Mouse (Mus musculus): ENCODE results near the gene Sel1l. TPM values are rescaled to one million over a fixed set of nuclear protein-coding genes. Genes with fewer than 3 reads are reported as not detected.
A peak's percentile ranks its signal among the peaks of the same experiment; 100 is the strongest.

Sel1l gene
- total RNA-seq (2021): 100 to 1,000 TPM; 120 to 180 TPM
- long read RNA-seq, experiment 1, full-length matches to known transcripts: 57 of 69 reads
- long read RNA-seq, experiment 1, partial matches to known transcripts: 4 of 69 reads
- long read RNA-seq, experiment 1, other reads (novel, unspliced or antisense): 8 of 69 reads
- long read RNA-seq, experiment 2, full-length matches to known transcripts: 59 of 83 reads
- long read RNA-seq, experiment 2, partial matches to known transcripts: 7 of 83 reads
- long read RNA-seq, experiment 2, other reads (novel, unspliced or antisense): 17 of 83 reads

DNA sequence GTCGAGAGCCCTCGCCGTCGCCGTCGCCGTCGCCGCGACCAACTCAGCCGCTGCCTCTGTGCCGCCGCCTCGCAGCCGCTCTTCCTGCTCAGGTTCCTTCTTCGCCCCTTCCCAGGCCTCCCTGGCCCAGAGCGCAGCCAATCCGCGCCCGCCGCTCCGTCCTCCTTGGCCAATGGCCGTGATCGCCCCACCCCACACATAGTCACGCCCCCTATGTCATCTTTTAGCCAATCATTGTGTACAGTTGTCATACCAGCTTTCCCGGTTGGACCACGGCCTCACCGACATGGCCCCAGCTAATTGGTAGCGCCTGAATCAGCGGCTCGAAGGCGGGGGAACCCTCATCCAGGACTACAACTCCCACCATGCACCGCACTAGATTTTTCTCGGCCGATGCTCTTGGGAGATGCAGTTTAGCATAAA, at the start of gene Sel1l:
Gene Sel1l (minus strand): TSS at position 113 of the 423 bp plus-strand sequence.
- DNase-seq (ENCODE audit: low spot score in 2 of 2): peak; percentile 91 to 92

DNA sequence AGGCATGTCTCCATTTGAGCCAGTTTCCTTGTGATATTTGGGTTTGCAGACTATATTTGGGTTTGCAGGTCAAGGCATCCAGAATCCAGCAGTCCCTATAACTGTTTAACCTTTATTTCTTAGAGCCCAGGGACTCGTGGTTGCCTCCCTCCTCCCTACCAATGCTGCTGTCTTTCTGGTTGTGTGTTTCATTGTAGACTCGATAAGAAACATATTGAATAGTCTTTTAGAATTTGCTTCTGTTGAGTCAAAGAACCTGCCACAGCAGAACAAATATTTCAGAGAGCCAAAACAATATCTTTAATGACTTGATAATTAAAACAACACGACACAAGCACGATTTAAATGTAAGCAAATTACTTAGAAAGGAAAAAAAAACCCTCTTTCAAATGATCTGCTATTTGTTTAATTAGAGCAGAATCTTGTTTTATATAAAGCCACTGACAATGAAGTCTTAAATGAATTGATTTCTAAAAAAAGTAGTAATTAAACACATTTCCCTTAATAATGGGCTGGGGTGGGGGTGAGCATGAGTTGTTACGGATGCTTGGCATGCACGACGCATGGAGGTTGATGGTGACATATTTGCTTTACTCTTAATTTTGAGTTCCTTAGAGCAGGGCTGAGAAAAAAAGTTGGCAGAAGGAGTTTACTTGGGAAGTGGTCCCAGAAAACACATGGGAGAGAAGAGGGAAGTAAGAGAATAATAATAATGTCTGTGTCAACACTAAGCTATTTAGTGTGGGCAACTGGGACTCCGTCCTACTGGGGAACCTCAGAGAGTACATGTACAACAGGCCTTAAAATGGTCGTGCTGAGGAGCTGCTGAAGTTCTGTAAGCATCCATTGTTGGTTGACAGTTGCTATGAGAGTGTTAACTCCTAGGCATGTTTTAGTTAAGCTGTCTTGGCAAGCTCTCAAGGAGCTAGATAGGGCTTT, 43.9 kb upstream of the Sel1l start:
- DNase-seq (ENCODE audit: low spot score in 2 of 2): no peak

DNA sequence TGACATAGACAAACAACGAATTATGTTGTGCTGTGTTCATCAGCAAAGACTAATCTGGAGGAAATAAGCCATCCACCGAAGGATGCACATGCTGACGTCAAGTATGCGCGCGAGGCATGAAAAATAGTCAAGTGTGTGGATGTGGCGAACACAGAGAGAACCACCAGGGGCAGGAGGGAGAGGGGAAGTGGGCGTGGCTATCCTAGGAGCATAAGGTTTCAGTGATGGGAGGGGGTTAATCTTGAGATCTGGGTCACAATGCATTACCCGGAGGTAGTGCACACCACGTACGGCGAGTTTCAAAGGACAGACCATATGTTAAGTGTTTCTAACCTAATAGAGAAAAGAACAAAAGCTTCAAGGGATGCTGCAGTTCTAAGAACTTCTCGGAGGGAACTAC, 31.5 kb upstream of the Sel1l start:
- no peak for DNase-seq (ENCODE audit: low spot score in 2 of 2)

DNA sequence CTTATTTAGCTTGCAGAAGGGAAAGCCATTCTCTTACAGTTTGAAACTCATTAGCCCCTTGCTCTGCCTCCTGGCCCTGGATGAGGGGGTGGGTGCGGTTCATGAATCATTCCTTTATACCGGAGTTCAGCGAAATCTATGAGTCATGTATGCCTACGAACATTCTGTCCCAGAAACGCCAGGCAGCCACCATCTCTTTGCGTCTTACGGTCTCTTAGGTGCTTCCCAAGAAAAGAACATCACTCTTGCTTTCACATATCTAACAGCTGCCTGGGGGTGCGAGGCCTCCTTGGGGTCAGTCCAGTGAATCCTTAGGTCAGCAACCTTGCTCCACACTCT, 29.9 kb upstream of the Sel1l start:
- peak in 1 of 2 experiments; percentile 18 for DNase-seq (ENCODE audit: low spot score in 2 of 2)

DNA sequence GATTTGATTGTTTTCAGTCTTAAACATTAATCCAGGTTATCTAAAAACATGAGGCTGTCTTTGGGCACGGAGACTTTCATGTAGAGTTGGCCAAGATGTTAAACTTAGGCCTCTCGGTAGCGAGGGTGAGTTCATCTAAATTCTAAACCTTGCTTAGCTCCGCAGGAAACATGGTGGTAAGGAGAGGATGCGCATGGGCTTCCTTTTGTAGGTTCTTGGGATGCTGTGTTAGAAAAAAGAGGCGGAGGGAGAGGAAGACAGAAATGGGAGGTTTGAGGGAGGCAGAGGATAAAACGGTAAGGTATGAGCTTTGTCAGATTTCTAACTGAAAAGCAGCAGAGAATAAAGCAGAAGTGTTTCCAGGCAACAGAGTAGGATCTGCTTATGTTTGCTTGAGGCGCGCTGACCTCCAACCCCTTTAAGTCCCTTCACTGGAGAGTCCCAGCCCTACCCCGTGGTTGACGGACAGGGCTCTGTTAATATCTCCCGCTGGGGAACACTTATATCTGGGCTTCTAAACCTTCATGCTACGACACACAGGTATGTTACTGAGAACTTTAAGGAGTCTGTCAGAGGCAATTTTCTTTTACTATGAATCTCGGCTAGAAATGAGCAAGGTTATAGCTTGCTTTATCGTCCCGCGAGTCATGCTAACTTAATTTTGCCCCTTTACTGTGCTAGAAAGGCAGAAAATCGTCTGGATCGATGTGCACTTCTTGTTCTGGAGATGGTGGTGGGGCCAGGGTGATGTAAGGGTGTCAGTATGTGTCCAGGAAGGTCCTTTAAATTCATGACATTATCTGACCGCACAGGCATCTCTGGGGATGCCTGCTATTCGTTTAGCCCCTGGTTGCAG, 29.3 kb upstream of the Sel1l start:
- DNase-seq (ENCODE audit: low spot score in 2 of 2): no peak

DNA sequence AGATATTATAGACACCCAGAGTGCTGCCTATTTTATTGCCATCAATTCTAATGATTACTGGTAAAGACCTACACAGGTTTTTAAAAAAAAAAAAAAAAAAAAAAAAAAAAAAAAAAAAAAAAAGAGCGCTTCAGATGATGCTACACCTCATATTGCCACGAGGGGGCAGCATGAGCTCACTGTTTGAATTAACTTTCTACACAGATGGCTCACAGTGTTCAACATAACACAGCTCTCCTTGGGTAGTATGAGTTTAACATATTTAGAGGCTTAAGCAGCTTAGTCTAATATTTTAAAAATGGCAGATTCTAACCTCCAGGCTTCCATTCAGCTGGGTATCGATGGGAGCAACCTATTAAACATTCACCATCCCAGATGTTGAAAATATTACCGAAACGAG, 28.7 kb upstream of the Sel1l start:
- DNase-seq (ENCODE audit: low spot score in 2 of 2): peak; percentile 33 to 44

DNA sequence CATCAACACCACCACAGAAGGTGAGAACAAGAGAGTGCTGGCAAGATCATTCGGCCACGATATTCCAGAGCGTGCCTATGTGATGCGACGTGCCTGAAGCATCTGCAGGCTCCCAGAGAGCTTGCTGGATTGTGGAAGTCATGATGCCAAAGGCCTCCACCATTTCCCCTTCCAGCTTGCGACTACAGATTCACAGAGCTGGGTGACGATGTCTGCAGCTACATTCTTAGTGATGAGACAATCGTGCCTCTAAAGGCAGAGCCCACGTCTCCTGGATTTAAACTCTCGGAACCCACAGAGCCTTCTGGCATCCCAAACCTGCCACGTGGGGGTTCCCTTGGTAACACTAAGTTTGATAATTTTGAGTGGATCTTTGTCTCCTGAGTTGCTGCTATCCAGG, 21.7 kb upstream of the Sel1l start:
- DNase-seq (ENCODE audit: low spot score in 2 of 2): no peak

DNA sequence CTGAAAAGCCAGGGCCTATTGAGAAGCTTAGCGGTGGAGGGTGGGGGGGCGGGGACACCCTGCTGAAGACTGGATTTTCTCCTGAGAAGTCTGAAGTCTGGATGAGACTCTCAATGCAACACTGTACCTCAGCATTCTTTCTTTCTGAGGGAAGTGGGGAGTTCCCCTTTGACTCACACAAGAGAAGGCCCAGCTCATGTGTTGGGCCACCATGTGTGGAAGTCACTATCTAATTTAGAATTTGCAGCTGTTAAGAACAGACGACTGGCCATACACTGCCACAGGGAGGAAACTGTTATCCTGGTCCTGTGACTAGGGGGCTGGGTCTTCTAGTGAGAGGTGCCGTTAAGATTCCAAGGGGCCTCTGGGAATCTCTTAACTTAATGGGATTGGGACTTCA, 20.4 kb upstream of the Sel1l start:
- no peak for DNase-seq (ENCODE audit: low spot score in 2 of 2)

DNA sequence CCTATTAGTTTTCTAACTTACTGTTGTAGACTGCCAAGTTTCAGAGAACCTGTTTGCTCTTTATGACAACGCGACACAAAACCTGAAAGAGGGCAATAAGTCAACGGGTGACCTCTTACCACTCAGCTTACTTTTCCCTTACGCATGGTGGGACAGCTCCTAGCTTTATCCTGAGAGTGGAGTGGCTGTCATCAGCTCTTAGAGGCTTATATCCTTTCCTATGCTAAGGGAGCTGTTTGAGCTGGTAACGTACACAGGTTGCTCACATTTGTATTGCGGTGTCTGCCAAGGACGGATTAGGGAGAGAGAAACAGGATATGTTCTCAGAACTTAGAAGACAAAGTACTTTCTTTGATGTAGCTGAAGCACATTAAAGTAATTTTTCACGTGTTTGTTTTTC, 5.4 kb upstream of the Sel1l start:
- DNase-seq (ENCODE audit: low spot score in 2 of 2): no peak

DNA sequence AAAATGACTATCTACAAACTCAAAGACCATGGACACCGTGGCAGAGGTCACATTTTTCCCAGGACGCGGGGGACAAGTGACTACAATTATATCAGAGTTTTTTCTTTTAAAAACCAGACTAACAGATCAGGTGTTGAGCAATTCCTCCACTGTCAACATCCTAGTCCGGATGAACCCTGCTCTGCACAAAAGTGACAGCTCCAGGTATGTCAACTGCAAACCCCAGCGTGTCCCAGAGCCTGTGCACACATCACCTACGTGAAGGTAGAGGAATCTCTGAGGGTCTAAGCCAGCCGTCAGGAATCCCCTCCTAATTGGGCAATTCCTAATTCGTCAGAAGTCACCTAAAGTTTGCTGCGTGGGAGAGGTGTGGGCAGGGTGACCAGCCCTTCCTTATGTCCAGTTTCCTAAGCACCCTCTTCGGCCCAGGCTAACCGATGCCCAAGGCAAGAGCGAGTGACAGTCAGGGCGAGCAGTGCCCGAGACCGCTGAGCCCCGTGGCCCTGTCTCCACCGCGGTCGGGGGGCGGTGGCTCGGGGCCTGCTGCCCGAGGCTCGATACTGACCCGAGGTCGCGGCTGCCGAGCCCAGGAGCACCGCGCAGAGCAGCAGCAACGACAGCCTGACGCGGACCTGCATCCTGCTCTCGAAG, 438 bp downstream of the Sel1l start:
- no peak for DNase-seq (ENCODE audit: low spot score in 2 of 2)

DNA sequence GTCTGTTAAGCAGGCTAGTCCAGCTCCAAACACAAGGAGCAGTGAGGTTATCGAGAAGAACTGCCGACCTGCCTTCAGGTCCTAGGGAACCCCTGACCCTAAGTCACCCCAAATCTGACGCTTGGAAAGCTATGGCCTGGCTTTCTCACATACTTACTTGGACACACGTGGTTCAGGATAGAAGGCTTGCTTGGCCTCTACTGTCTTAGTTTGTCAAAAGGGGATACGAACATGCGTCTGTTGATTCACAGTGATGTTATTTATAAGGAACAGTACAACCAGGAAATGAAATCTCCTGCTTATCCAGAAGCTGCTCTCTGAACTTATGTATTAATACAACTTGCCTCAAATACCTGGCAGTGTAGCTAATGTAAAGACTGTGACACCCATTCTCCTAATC, 2.9 kb downstream of the Sel1l start:
- DNase-seq (ENCODE audit: low spot score in 2 of 2): no peak

DNA sequence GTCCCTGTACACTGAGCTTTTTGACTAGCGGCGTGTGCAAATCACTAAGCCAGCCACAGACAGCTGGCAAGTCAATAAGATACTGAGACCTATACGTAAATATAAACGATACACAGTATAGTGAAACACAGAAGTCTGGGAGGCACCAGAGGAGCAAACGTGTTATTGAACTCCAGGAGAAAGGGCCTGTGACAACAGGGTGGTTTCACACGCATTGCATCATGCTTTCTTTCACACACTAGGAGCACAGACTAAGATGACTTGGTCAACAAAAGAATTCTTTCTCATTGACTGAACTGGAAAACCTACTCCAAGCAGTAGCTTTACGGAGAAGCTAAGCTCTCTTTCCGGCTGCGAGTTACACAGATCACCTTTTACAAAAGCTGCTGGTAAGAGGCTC, 3.6 kb downstream of the Sel1l start:
- DNase-seq (ENCODE audit: low spot score in 2 of 2): no peak

DNA sequence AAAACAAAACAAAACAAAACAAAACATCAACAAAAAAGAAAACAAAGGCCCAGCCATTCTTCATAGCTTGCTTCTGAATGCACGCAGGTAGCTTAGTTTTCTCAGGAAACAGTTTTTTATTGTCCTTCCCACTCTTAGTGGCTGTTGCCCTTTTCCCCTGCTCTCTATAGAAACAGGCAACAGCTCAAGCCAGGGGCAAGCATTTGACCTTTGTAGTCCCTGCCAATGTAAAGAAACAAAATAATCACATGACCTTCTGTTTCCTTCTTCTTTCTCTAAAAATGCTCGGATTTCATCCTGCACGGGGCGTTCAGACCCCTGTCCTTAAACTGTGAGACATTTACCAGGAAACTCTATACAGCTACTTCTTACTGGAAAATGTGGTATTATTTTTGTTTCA, 4.4 kb downstream of the Sel1l start:
- DNase-seq (ENCODE audit: low spot score in 2 of 2): no peak

DNA sequence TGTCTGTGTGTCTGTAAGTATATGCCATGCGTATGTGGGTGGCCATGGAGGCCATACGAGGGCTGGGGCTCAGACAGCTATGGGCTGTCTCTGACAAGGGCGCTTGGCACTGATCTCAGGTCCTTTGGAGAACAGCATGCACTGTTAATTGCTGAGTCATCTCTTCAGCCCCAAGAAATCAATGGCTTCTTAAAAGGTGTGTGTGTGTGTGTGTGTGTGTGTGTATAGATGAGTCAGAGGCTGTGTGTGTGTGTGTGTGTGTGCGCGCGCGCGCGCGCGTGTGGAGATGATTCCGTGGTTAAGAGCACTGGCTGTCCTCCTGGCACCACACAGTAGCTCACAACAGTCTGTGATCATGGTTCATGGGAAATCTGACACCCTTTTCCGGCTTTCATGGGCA, 5.1 kb downstream of the Sel1l start:
- no peak for DNase-seq (ENCODE audit: low spot score in 2 of 2)

DNA sequence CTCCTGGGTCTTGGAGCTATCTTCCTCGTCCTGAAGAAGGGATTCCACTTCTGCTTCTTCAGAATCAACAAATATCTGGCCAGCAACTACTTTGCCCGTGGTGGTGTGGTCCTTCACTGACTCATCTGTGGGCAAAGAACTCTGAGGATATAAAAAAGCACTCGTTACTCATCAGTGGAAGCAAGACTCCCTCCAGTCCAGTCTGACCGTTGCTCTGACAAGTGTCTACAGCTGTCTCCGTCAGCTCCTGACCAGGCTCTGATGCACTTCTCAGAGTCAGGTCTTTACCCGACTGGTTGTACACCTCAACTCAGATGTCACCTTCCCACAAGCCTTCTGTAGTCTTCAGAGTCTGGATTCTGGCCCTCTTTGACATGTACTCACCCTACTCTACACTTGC, 7.2 kb downstream of the Sel1l start:
- no peak for DNase-seq (ENCODE audit: low spot score in 2 of 2)

DNA sequence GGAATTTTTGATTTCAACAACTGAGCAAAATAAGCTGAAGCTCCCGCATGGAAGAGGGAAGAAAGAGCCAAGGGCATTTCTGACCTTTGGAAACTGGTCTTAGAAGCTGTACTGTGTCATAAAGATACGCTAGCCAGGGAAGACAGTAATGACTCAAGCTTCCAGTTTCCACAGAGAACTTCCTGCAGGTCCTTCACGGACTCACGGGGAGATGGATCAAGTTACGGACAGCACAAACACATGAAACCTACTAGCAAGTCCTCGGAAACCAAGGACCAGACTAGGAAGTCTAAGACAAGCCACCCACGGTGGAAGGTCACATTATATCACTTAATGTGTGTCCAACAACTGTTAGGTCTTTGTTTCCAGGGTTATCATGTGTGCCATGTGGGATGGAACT, 10.7 kb downstream of the Sel1l start:
- DNase-seq (ENCODE audit: low spot score in 2 of 2): no peak

DNA sequence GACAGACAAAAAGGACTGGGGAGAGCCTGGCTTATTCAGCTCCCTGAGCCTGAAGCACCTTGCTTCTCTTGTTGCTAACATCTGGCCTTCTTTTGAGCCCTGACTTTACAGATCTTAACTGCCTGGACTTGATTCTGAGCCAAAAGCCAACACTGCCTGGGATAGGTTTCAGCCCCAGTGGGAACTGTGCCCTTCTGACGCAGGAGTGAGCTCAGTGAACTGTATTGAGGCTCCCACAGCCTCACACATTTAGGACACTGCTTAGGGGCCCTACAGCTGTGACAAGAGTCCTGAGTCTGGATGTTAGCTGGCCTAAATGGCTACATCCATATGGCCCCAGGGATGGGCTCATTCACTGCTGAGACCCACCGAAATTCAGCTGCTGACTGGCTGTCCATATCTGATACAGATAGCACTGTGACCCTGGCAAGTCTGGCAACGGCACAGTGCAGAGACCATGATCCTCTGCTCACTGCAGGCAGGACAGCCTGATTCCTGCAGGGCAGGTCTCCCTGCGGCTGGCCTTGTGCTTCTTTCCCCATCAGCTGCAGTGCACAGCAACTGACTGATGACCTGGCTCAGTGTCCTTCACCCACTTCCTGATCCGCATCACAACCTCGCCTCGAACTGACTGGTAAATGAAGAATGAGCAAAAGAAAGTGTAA, 11.4 kb downstream of the Sel1l start:
- peak; percentile 31 to 56 for DNase-seq (ENCODE audit: low spot score in 2 of 2)

DNA sequence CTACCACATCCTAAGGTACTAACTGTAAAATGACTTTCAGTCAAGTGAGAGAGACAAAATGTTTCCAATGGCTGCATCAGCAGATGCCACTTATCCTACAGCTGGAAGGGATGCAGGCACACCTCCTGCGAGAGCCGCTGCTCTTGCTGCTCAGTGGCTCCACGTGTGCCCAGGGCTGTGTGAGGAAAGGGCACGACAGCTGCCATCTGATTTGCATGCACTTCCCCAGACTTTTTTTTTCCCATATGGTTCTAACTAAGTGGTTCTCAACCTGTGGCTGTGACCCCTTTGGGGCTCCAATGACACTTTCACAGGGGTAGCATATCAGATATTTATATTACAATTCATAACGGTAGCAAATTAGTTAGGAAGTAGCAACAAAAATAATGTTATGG, 15.0 kb downstream of the Sel1l start:
- DNase-seq (ENCODE audit: low spot score in 2 of 2): no peak

DNA sequence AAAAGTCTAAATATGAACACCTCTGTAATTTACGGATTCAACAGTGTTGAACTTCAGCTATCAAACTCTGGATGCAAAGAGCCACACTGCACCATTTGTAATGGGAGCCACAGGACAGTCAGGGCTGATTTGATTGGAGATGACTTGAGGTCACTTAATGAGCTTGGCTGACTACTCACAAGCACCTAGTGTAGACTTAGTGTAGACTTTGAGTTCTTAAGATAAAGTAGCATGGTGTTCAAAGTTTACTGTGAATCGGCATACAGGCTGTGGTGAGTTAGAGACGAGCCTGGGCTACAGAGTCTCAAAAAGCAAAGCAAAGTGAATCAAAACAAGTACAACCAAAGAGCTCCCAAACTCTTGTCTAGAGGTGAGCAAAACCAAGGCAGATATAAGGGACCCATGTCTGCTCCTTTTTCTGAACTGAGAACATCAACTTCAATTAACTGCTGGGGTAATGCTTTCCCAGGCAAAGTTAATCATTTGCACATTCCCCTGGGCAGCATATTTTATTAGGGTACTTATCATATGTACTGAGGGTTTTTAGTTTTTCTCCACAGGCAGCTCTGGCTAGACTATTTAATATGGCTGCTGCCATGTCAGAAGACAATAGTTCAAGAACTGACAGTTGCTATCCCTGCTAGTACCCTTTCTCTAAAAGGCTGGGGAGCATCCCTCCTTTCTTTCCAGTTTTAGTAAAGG, 15.6 kb downstream of the Sel1l start:
- DNase-seq (ENCODE audit: low spot score in 2 of 2): no peak

DNA sequence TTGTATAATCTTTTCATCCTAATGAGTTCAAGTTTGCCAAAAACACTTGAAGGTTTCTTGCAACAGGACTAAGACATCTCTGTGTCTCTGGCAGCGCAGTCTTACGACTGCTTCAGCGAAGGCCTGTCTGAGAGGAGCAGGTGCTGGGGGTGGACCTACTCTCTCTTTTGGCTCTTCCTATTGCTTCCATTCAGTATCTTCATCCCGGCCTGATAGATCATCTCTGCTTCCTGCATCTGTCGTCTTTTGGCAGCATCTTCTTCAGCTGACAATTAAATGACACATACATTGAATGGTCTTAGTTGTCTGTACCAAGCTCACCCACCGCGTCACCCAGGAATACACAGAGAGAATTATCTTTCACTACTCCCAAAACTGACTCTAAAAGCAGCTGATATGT, 17.5 kb downstream of the Sel1l start:
- no peak for DNase-seq (ENCODE audit: low spot score in 2 of 2)

Data from adrenal gland, adult 18-20 months (tissue).